Mouse (Mus musculus): Measurements from ENCODE around the gene 6030468B19Rik. TPM values are rescaled to one million over a fixed set of nuclear protein-coding genes. Genes with fewer than 3 reads are reported as not detected.
A peak's percentile ranks its signal among the peaks of the same experiment; 100 is the strongest.
"Not testable (repeated sequence)": the region's sequence is repeated elsewhere in the genome, so short reads cannot be mapped to it uniquely, and the experiment has no call there.

6030468B19Rik gene
- polyA plus RNA-seq, 1 experiment from 2014 or later = not detected

GRCm38 (mm10) chr11:117780199-117780515 is 17.3 kb upstream of the 6030468B19Rik start:
- under 1% methylated on average over 17 of the region's 17 CpGs for WGBS
- peak overlapping the region; percentile 56; the same call in 1 of the 2 replicates for H3K27ac ChIP-seq (replicated peaks)
- H3K9ac ChIP-seq (replicated peaks) = peak overlapping the region; percentile 32

DNA sequence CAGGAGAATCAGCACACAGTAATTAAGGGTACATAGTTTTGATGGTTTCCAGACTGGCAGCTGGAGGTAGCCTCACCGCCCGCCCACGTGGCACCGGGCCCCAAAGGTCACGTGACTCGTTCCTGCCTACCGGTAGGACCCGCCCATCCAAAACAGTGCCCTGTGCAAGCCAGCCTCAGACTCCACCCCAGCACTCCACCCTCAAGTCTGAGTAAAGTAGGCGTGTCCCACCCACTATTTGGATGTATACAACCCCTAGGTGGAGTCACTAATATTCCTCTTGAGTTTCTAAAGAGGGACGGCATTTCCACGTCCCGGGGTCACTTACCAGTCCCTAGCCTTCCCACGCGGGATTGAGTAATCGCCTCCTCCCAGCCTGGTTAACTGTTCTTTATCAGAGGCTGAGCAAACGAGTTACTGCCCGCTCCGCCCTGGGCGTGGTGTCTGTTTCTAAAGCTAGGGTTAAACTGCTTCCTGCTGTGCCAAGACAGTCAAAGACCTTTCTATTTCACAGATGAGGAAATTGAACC is 16.8 kb upstream of the 6030468B19Rik start:
- H3K4me1 ChIP-seq = peaks cover 31% of the 10 kb centered on the region
- no peaks in the 10 kb centered on the region for H3K9me3 ChIP-seq
- H3K4me3 ChIP-seq = peak overlapping the region; percentile 20
- H3K27me3 ChIP-seq = peaks cover 35% of the 10 kb centered on the region
- no peak overlapping the region; the same call in 1 of the 2 replicates for H3K27ac ChIP-seq (replicated peaks)
- no peaks in the 10 kb centered on the region for H3K36me3 ChIP-seq
- peak overlapping the region; percentile 32; the same call in 1 of the 2 replicates for H3K9ac ChIP-seq (replicated peaks)
- 3% methylated on average over 19 of the region's 19 CpGs for WGBS
- ATAC-seq (replicated peaks) = no peak
- H3K4me2 ChIP-seq (replicated peaks) = peak overlapping the region; percentile 37

More at GRCm38 (mm10) chr11:117780199-117780515, 17.3 kb upstream of the 6030468B19Rik start:
- Histone ChIP-seq H3K4me1 (peaks cover 31% of the 10 kb centered on the region), H3K36me3 (no peaks in the 10 kb centered on the region), H3K4me2 (replicated peaks) (peak overlapping the region; percentile 37), H3K4me3 (peak overlapping the region; percentile 20), H3K27me3 (peaks cover 35% of the 10 kb centered on the region), H3K9me3 (no peaks in the 10 kb centered on the region)
- 0 out of 2 replicates have a peak, but pooled peaks have one; percentile 9 for ATAC-seq (replicated peaks)

GRCm38 (mm10) chr11:117781199-117781821 is 16.1 kb upstream of the 6030468B19Rik start:
- H3K4me2 ChIP-seq (replicated peaks) = peak overlapping the region; percentile 37; the same call in 1 of the 2 replicates
- H3K9me3 ChIP-seq = no peaks in the 10 kb centered on the region
- H3K4me1 ChIP-seq = peaks cover 31% of the 10 kb centered on the region
- H3K36me3 ChIP-seq = no peaks in the 10 kb centered on the region
- H3K27ac ChIP-seq (replicated peaks) = no peak overlapping the region
- H3K4me3 ChIP-seq = peak overlapping the region; percentile 20; the same call in 1 of the 2 replicates
- no peak overlapping the region for H3K9ac ChIP-seq (replicated peaks)
- no peak for ATAC-seq (replicated peaks)
- 22% methylated on average over 18 of the region's 18 CpGs for WGBS
- peaks cover 35% of the 10 kb centered on the region for H3K27me3 ChIP-seq

GRCm38 (mm10) chr11:117781993-117782704 is 15.3 kb upstream of the 6030468B19Rik start, which contains the start of the genes Tmc8 and Tmc6:
Gene Tmc8, plus strand, starts transcription at chr11:117782076.
Gene Tmc6, minus strand, starts transcription at chr11:117782198.
- 39% methylated on average over 24 of the region's 24 CpGs for WGBS
- Histone ChIP-seq H3K36me3 (no peaks in the 10 kb centered on the region), H3K4me1 (peaks cover 31% of the 10 kb centered on the region), H3K4me2 (replicated peaks) (peak within 1 kb of the TSS; percentile 61), H3K9ac (replicated peaks) (peak within 1 kb of the TSS; percentile 36), H3K4me3 (peak within 1 kb of the TSS; percentile 33), H3K27ac (replicated peaks) (no peak within 1 kb of the TSS), H3K27me3 (peaks cover 35% of the 10 kb centered on the region), H3K9me3 (no peaks in the 10 kb centered on the region)
- no peak for ATAC-seq (replicated peaks)

GRCm38 (mm10) chr11:117782705-117783034 is 14.8 kb upstream of the 6030468B19Rik start:
- no peaks in the 10 kb centered on the region for H3K9me3 ChIP-seq
- H3K4me1 ChIP-seq = peaks cover 31% of the 10 kb centered on the region
- H3K4me3 ChIP-seq = peak overlapping the region; percentile 33
- H3K27me3 ChIP-seq = peaks cover 35% of the 10 kb centered on the region
- no peak overlapping the region for H3K27ac ChIP-seq (replicated peaks)
- H3K36me3 ChIP-seq = no peaks in the 10 kb centered on the region
- peak overlapping the region; percentile 61 for H3K4me2 ChIP-seq (replicated peaks)
- ATAC-seq (replicated peaks) = no peak
- WGBS = 48% methylated on average over 9 of the region's 9 CpGs
- H3K9ac ChIP-seq (replicated peaks) = no peak overlapping the region; the same call in 1 of the 2 replicates

DNA sequence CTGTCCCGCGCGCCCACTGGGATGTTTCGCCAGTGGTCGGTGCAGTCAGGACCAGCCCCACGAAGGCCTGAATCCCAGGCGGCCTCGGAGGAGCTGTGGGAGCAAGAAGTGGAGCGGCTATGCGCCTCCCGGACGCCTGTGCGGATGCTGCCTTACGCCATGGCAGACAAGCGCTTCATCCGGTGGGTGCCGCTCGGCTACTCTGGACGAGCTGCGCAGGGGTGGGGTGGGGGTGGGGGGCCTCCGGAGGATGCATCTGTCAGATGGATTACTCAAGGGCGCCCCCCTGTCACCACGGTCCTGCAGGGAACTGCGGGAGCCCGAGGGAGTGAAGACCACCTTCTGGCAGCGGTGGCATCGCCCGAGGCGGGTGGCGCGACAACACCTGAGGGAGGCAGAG is 14.4 kb upstream of the 6030468B19Rik start:
- ATAC-seq (replicated peaks) = peak; percentile 62; the same call in 1 of the 2 replicates
- Histone ChIP-seq H3K9ac (replicated peaks) (peak overlapping the region; percentile 36), H3K27me3 (peaks cover 35% of the 10 kb centered on the region)

DNA sequence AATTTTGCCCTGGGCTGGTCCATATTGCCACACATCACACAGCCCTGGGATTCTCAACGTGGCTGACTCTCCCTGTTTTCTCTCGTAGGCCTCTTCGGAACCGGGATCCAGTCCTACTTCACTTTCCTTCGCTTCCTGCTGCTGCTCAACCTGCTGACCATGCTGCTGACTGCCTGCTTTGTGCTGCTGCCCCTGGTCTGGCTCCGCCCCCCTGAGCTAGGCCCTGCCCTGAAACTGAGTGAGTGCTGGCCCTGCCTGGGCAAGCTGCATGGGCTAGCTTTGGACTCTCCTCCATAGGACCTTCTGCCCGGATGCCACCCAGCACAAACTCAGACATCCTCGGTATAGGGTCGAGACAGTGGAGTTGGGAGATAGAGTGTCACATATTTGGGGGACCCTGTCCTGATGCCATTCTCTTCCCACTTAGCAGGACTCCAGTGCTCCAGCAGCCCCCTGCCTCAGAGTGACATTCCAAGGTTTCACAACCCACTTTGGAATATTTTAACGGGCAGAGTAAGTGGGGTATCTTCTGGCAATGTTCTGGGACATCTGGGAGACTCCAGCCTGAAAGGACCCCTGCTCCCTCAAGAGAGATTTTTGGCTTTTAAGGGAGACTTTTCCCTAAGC is 13.7 kb upstream of the 6030468B19Rik start:
- Histone ChIP-seq H3K9me3 (no peaks in the 10 kb centered on the region), H3K4me2 (replicated peaks) (peak overlapping the region; percentile 61), H3K27me3 (peaks cover 35% of the 10 kb centered on the region), H3K27ac (replicated peaks) (no peak overlapping the region), H3K36me3 (no peaks in the 10 kb centered on the region), H3K4me1 (peaks cover 31% of the 10 kb centered on the region), H3K4me3 (no peak overlapping the region), H3K9ac (replicated peaks) (peak overlapping the region; percentile 36; the same call in 1 of the 2 replicates)
- 35% methylated on average over 10 of the region's 10 CpGs for WGBS
- ATAC-seq (replicated peaks) = no peak

More for the DNA sequence above, 14.4 kb upstream of the 6030468B19Rik start:
- Histone ChIP-seq H3K9me3 (no peaks in the 10 kb centered on the region), H3K4me2 (replicated peaks) (peak overlapping the region; percentile 61), H3K4me3 (peak overlapping the region; percentile 33), H3K36me3 (no peaks in the 10 kb centered on the region), H3K27ac (replicated peaks) (no peak overlapping the region), H3K4me1 (peaks cover 31% of the 10 kb centered on the region)
- WGBS = 2% methylated on average over 31 of the region's 31 CpGs

- Histone ChIP-seq H3K4me1 (peaks cover 11% of the 10 kb centered on the region), H3K4me3 (no peak overlapping the region), H3K4me2 (replicated peaks) (no peak overlapping the region), H3K9me3 (no peaks in the 10 kb centered on the region), H3K36me3 (no peaks in the 10 kb centered on the region), H3K27ac (replicated peaks) (no peak overlapping the region), H3K27me3 (peaks cover 15% of the 10 kb centered on the region; the same call in 1 of the 2 replicates), H3K9ac (replicated peaks) (no peak overlapping the region)
- ATAC-seq (replicated peaks) = no peak
- 3% methylated on average over 10 of the region's 10 CpGs for WGBS
Measured at GRCm38 (mm10) chr11:117786294-117786693, 11.2 kb upstream of the 6030468B19Rik start.

DNA sequence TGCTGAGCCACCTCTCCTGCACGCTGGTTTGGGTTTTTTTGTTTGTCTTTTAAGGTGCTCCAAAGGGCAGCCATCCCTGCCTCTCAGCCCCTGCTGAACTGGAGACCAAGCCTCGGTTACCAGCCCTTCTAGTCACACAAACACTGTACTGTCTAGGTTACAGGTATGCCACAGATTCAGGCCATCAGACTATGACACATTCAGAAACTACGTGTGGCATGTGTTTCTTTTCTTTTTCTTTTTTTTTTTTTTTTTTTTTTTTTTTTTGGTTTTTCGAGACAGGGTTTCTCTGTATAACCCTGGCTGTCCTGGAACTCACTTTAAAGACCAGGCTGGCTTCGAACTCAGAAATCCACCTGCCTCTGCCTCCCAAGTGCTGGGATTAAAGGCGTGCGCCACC is 9.0 kb upstream of the 6030468B19Rik start:
- H3K36me3 ChIP-seq; ATAC-seq (replicated peaks); H3K27ac ChIP-seq (replicated peaks); H3K9me3 ChIP-seq; H3K9ac ChIP-seq (replicated peaks); H3K4me1 ChIP-seq; H3K4me3 ChIP-seq; H3K27me3 ChIP-seq; H3K4me2 ChIP-seq (replicated peaks): not testable (repeated sequence)
- WGBS = 84% methylated on average over 7 of the region's 7 CpGs

DNA sequence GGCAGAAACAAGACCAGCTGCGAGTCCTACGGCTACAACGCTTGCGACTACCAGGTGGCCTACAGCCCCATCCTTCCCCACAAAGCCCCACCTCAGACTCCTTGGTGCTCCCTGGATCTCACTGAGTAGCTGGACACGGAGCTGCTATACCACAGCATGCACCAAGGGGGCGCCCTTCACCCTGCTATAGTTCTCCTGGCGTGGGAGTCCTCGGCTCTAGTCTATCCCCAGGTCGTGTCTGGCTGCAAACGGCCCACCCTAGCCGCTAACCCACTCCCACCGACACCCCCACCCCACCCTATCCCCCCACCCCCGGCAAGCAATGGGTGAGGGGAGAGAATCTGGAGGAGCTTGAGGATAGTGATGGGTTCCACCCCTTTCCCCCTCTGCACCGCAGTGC is 7.2 kb upstream of the 6030468B19Rik start:
- Histone ChIP-seq H3K27ac (replicated peaks) (no peak overlapping the region), H3K27me3 (no peaks in the 10 kb centered on the region), H3K4me2 (replicated peaks) (no peak overlapping the region), H3K4me1 (no peaks in the 10 kb centered on the region), H3K9ac (replicated peaks) (no peak overlapping the region), H3K4me3 (no peak overlapping the region), H3K36me3 (no peaks in the 10 kb centered on the region), H3K9me3 (no peaks in the 10 kb centered on the region)
- ATAC-seq (replicated peaks) = no peak
- 8% methylated on average over 14 of the region's 14 CpGs for WGBS

GRCm38 (mm10) chr11:117790703-117791440 is 6.6 kb upstream of the 6030468B19Rik start:
- Histone ChIP-seq H3K27ac (replicated peaks) (no peak overlapping the region), H3K9ac (replicated peaks) (no peak overlapping the region), H3K4me1 (no peaks in the 10 kb centered on the region), H3K27me3 (no peaks in the 10 kb centered on the region), H3K9me3 (no peaks in the 10 kb centered on the region), H3K36me3 (no peaks in the 10 kb centered on the region), H3K4me3 (no peak overlapping the region), H3K4me2 (replicated peaks) (no peak overlapping the region)
- no peak for ATAC-seq (replicated peaks)
- 37% methylated on average over 23 of the region's 23 CpGs for WGBS
